Mouse (Mus musculus) bone marrow, adult 2 months (tissue): Measurements from ENCODE around the gene Ttc17. TPM values are rescaled to one million over a fixed set of nuclear protein-coding genes. Genes with fewer than 3 reads are reported as not detected.
"Not testable (repeated sequence)": the region's sequence is repeated elsewhere in the genome, so short reads cannot be mapped to it uniquely, and the experiment has no call there.

ENCODE experiments used
- H3K27ac ChIP-seq: fragments of 200-500 bp; 2 replicates; pipeline ENCODE4 v1.5.1; 2012; ENCODE audit warnings: low read depth, mild to moderate bottlenecking, control low read depth, inconsistent platforms, low read length; ENCODE audit not compliant: control insufficient read depth, poor library complexity, insufficient read depth
- H3K4me1 ChIP-seq: fragments of 200-500 bp; 2 replicates; pipeline ENCODE4 v1.6.1; 2011; ENCODE audit warnings: low read length; ENCODE audit not compliant: control insufficient read depth, insufficient read depth
- H3K4me3 ChIP-seq: fragments of 200-500 bp; replicated peaks from 2 replicates; pipeline ENCODE3; 2011; ENCODE audit warnings: mild to moderate bottlenecking, low read depth, low read length, control low read depth; ENCODE audit not compliant: control insufficient read depth
- CTCF ChIP-seq: fragments of 200-500 bp; IDR thresholded peaks from 2 replicates; pipeline ENCODE4 v1.5.1; 2011; ENCODE audit warnings: low read length, control low read depth; ENCODE audit not compliant: control insufficient read depth, insufficient read depth
- POLR2A ChIP-seq: fragments of 200-500 bp; IDR thresholded peaks from 2 replicates; pipeline ENCODE4 v1.6.1; 2011; ENCODE audit warnings: low read depth, mild to moderate bottlenecking, control low read depth, low read length, borderline replicate concordance; ENCODE audit not compliant: control insufficient read depth
- WGBS: fragments of 180-500 bp; shearing (Covaris S2); methylation state at CpG from one replicate; pipeline ENCODE4 v1.1.7; 2018; 5-methylcytosine and 5-hydroxymethylcytosine counted together
- polyA plus RNA-seq: library from polyadenylated mRNA; stranded (reverse); fragments of >200 nt; gene quantifications from 2 replicates; pipeline ENCODE4 v1.2.4, GENCODE M21; 2011; ENCODE audit warnings: low replicate concordance; ENCODE audit not compliant: missing spikeins, insufficient read depth, insufficient read length

The Ttc17 gene
- polyA plus RNA-seq, 1 experiment: 14.3 TPM

GRCm38 (mm10) chr2:94396325-94396724, 10.2 kb downstream of the Ttc17 start:
- Histone ChIP-seq H3K4me1 (no peaks in the 10 kb centered on the region), H3K4me3 (no peak overlapping the region), H3K27ac (no peak overlapping the region)
- WGBS: 65% methylated on average over 5 of the region's 5 CpGs
- TF ChIP-seq POLR2A (no peak), CTCF (no peak)

GRCm38 (mm10) chr2:94391127-94391526, 15.4 kb downstream of the Ttc17 start:
- H3K4me1 ChIP-seq, H3K27ac ChIP-seq, H3K4me3 ChIP-seq: not testable (repeated sequence)
- 89% methylated on average over 12 of the region's 12 CpGs for WGBS

- H3K4me1 ChIP-seq: no peaks in the 10 kb centered on the region; the same call in 1 of the 2 replicates
- 40% methylated on average over 9 of the region's 9 CpGs for WGBS
- H3K4me3 ChIP-seq: no peak overlapping the region
- no peak overlapping the region for H3K27ac ChIP-seq
- no peak for TF ChIP-seq CTCF
- no peak for TF ChIP-seq POLR2A
Measured at GRCm38 (mm10) chr2:94389000-94389399, 17.5 kb downstream of the Ttc17 start.

GRCm38 (mm10) chr2:94387846-94388245, 18.6 kb downstream of the Ttc17 start:
- Histone ChIP-seq H3K4me3 (no peak overlapping the region), H3K4me1 (no peaks in the 10 kb centered on the region; the same call in 1 of the 2 replicates), H3K27ac (no peak overlapping the region)
- TF ChIP-seq CTCF (no peak), POLR2A (no peak)
- 87% methylated on average over 5 of the region's 5 CpGs for WGBS

GRCm38 (mm10) chr2:94384483-94384882, 22.0 kb downstream of the Ttc17 start:
- H3K4me1 ChIP-seq, H3K4me3 ChIP-seq: not testable (repeated sequence)
- 91% methylated on average over 10 of the region's 10 CpGs for WGBS

GRCm38 (mm10) chr2:94381057-94381647, 25.3 kb downstream of the Ttc17 start:
- 89% methylated on average over 2 of the region's 2 CpGs for WGBS
- Histone ChIP-seq H3K27ac (no peak overlapping the region), H3K4me3 (no peak overlapping the region), H3K4me1 (no peaks in the 10 kb centered on the region)
- TF ChIP-seq CTCF: no peak

More at GRCm38 (mm10) chr2:94384483-94384882, 22.0 kb downstream of the Ttc17 start:
- not testable (repeated sequence) for H3K27ac ChIP-seq

GRCm38 (mm10) chr2:94378678-94379077, 27.8 kb downstream of the Ttc17 start:
- Histone ChIP-seq H3K4me1 (no peaks in the 10 kb centered on the region), H3K27ac (no peak overlapping the region), H3K4me3 (no peak overlapping the region)
- no peak for TF ChIP-seq POLR2A
- no peak for TF ChIP-seq CTCF
- 84% methylated on average over 11 of the region's 11 CpGs for WGBS

GRCm38 (mm10) chr2:94371093-94371492, 35.4 kb downstream of the Ttc17 start:
- H3K27ac ChIP-seq: no peak overlapping the region
- TF ChIP-seq POLR2A (no peak), CTCF (no peak; the same call in 1 of the 2 replicates)

GRCm38 (mm10) chr2:94363821-94364220, 42.7 kb downstream of the Ttc17 start:
- Histone ChIP-seq H3K4me3 (no peak overlapping the region), H3K4me1 (no peaks in the 10 kb centered on the region; the same call in 1 of the 2 replicates), H3K27ac (no peak overlapping the region)
- TF ChIP-seq POLR2A (no peak), CTCF (no peak)
- WGBS: 88% methylated on average over 6 of the region's 6 CpGs

More at GRCm38 (mm10) chr2:94371093-94371492, 35.4 kb downstream of the Ttc17 start:
- H3K4me1 ChIP-seq: no peaks in the 10 kb centered on the region
- H3K4me3 ChIP-seq: no peak overlapping the region
- WGBS: 86% methylated on average over 6 of the region's 6 CpGs
